In genomic region chr11:117050788-117051187, GRCm38 (mm10) we compare ENCODE assay signal across 20 mouse cellular contexts.
DNase-seq lines count a peak whose midpoint lies in the region; ATAC-seq and TF ChIP-seq lines count a peak whose summit lies in the region.
"Had no signal": no experiment of that assay in that cellular context is flagged by ENCODE, and none has a peak within 500 bp of the region (broad histone marks: within the 10 kb centered on the region; RNA-seq: fewer than 3 reads in every experiment).

No protein-coding gene starts in this region.

- intact Hi-C loops in heart, adult 2 months (cut with DNase I) = no loop called here
- intact Hi-C loops in heart, postnatal 10 days (cut with DNase I) = loop anchor here (10.0 kb wide), 1 partner anchor 406 kb away; no protein-coding TSS in a partner anchor

- no peak overlapping the region for H3K9ac ChIP-seq in heart, adult 2 months (ENCODE audit: low read depth, low read length)
- H3K9ac ChIP-seq in lung, embryonic 14.5 days = no peak overlapping the region
- no peak overlapping the region for H3K9ac ChIP-seq in MEL (ENCODE audit: control insufficient read depth, low read depth, low read length, poor library complexity, severe bottlenecking)
- H3K9ac ChIP-seq: liver, postnatal 0 days; neural tube, embryonic 13.5 days had no signal

- H3K4me1 ChIP-seq in heart, adult 2 months (ENCODE audit: control insufficient read depth, insufficient read depth, low read length) = peaks cover 2% of the 10 kb centered on the region; the same call in 1 of the 2 replicates
- H3K4me1 ChIP-seq in lung, embryonic 14.5 days (ENCODE audit: insufficient read depth) = peaks cover 15% of the 10 kb centered on the region
- 0 out of 4 replicates have a peak, but pooled peaks cover 0 to 3% of the 10 kb centered on the region in 2 experiments for H3K4me1 ChIP-seq in MEL (ENCODE audit: control insufficient read depth in 1 of 2, insufficient read depth in 2 of 2, low read length in 2 of 2)

- TF ChIP-seq EP300 in heart, adult 2 months (IDR thresholded peaks at IDR 0.05; ENCODE audit: insufficient read depth, low read depth, low read length) = no peak
- no peak for TF ChIP-seq EP300 in MEL (IDR thresholded peaks at IDR 0.05; ENCODE audit: low read depth in 1 of 2, low read length in 2 of 2)

- TF ChIP-seq RAD21 in MEL (IDR thresholded peaks at IDR 0.05; ENCODE audit: low read depth, low read length) = no peak

- H3K27ac ChIP-seq in heart, adult 2 months = no peak overlapping the region
- no peak overlapping the region for H3K27ac ChIP-seq in lung, embryonic 14.5 days (ENCODE audit: low read depth)
- no peak overlapping the region for H3K27ac ChIP-seq in MEL (ENCODE audit: control insufficient read depth, low read depth, low read length)
- H3K27ac ChIP-seq: neural tube, embryonic 13.5 days had no signal

- H3K27me3 ChIP-seq in heart, adult 2 months (ENCODE audit: control insufficient read depth, insufficient read depth, low read length) = no peaks in the 10 kb centered on the region
- H3K27me3 ChIP-seq in lung, embryonic 14.5 days (ENCODE audit: insufficient read depth, low read length) = no peaks in the 10 kb centered on the region
- no peaks in the 10 kb centered on the region for H3K27me3 ChIP-seq in MEL (ENCODE audit: control insufficient read depth in 1 of 2, insufficient read depth in 2 of 2, low read length in 2 of 2)
- H3K27me3 ChIP-seq: neural tube, embryonic 13.5 days had no signal

- no peak for DNase-seq in heart, adult 2 months
- DNase-seq in heart, postnatal 10 days = no peak
- no peak for DNase-seq in lung, embryonic 14.5 days
- no peak for DNase-seq in lung, postnatal 14 days
- no peak for DNase-seq in MEL (ENCODE audit: low read depth, low spot score)
- no peak for DNase-seq in kidney, adult 9 months
- DNase-seq: adrenal gland, postnatal 14 days; cerebellum, adult 18-20 months; cerebellum, postnatal 10 days; kidney, adult 18-20 months; kidney, postnatal 36 days; layer of hippocampus, postnatal 36 days; liver, postnatal 0 days; right cerebral cortex, postnatal 4 days had no signal

- H3K4me3 ChIP-seq in heart, adult 2 months = no peak overlapping the region
- no peak overlapping the region for H3K4me3 ChIP-seq in lung, embryonic 14.5 days (ENCODE audit: low read depth, low read length)
- H3K4me3 ChIP-seq in MEL (ENCODE audit: control insufficient read depth in 1 of 2, insufficient read depth in 1 of 2, low read depth in 2 of 2, low read length in 2 of 2) = no peak overlapping the region
- H3K4me3 ChIP-seq: erythroblast, embryonic 14.5 days; neural tube, embryonic 13.5 days had no signal

- WGBS in heart, adult 2 months = 90% methylated on average over 7 of the region's 7 CpGs
- 90% methylated on average over 7 of the region's 7 CpGs for WGBS in lung, embryonic 14.5 days

- H3K79me2 ChIP-seq in heart, adult 2 months (replicated peaks; ENCODE audit: control insufficient read depth, insufficient read depth, low read length) = no peaks in the 10 kb centered on the region
- no peaks in the 10 kb centered on the region for H3K79me2 ChIP-seq in MEL (ENCODE audit: control insufficient read depth, insufficient read depth, low read length, poor library complexity)

- TF ChIP-seq CTCF in heart, adult 2 months (IDR thresholded peaks at IDR 0.05) = 0 out of 2 replicates have a peak, but pooled peaks have one; percentile 5
- peak; percentile 23; the same call in 1 of the 2 replicates for TF ChIP-seq CTCF in lung, embryonic 14.5 days (IDR thresholded peaks at IDR 0.05; ENCODE audit: low read depth)
- peak in 2 of 3 experiments; percentile 24 to 41; a peak in 4 of 6 replicates for TF ChIP-seq CTCF in MEL (IDR thresholded peaks at IDR 0.05 in 2 of 3, conservative IDR thresholded peaks at IDR 0.05 in 1 of 3; ENCODE audit: control insufficient read depth in 1 of 3, insufficient read depth in 1 of 3, low read depth in 2 of 3, low read length in 3 of 3, poor library complexity in 1 of 3, severe bottlenecking in 1 of 3)

- TF ChIP-seq POLR2A in heart, adult 2 months (IDR thresholded peaks at IDR 0.05; ENCODE audit: insufficient read depth, low read depth, low read length) = no peak
- TF ChIP-seq POLR2A in MEL (IDR thresholded peaks at IDR 0.05; ENCODE audit: control insufficient read depth in 1 of 2, insufficient read depth in 1 of 2, low read depth in 1 of 2, low read length in 2 of 2, poor library complexity in 1 of 2) = no peak

- ATAC-seq in lung, embryonic 14.5 days (ENCODE audit: insufficient read depth) = no peak
- ATAC-seq in megakaryocyte, adult 5-6 weeks (ENCODE audit: poor library complexity, severe bottlenecking) = no peak
- ATAC-seq: forebrain, embryonic 16.5 days; hindbrain, embryonic 16.5 days; liver, postnatal 0 days had no signal

- H3K36me3 ChIP-seq in heart, adult 2 months (ENCODE audit: control insufficient read depth, insufficient read depth, low read length) = no peaks in the 10 kb centered on the region
- no peaks in the 10 kb centered on the region for H3K36me3 ChIP-seq in lung, embryonic 14.5 days (ENCODE audit: insufficient read depth)
- peaks cover 0 to 3% of the 10 kb centered on the region in 2 experiments; a peak in 1 of 4 replicates for H3K36me3 ChIP-seq in MEL (ENCODE audit: control insufficient read depth in 1 of 2, insufficient read depth in 2 of 2, low read length in 2 of 2)
- H3K36me3 ChIP-seq: neural tube, embryonic 13.5 days had no signal

- H3K9me3 ChIP-seq in lung, embryonic 14.5 days (ENCODE audit: low read depth, low read length) = no peaks in the 10 kb centered on the region
- no peaks in the 10 kb centered on the region for H3K9me3 ChIP-seq in MEL (replicated peaks; ENCODE audit: insufficient read depth, low read length)
- H3K9me3 ChIP-seq: neural tube, embryonic 13.5 days had no signal

- no peak overlapping the region for H3K4me2 ChIP-seq in lung, embryonic 14.5 days
- H3K4me2 ChIP-seq: midbrain, embryonic 11.5 days; neural tube, embryonic 13.5 days had no signal

TF ChIP-seq in MEL, 35 proteins besides CTCF, POLR2A, EP300 and RAD21:
- TF ChIP-seq MEF2A (IDR thresholded peaks at IDR 0.05; ENCODE audit: extremely low read depth, insufficient replicate concordance, low read depth, low read length, poor library complexity, severe bottlenecking) = no peak
- no peak for TF ChIP-seq MAFK (IDR thresholded peaks at IDR 0.05; ENCODE audit: borderline replicate concordance, low read depth, low read length)
- TF ChIP-seq TCF12 (IDR thresholded peaks at IDR 0.05; ENCODE audit: low read depth, low read length) = no peak
- TF ChIP-seq CHD2 (IDR thresholded peaks at IDR 0.05; ENCODE audit: low read length) = no peak
- TF ChIP-seq ZMIZ1 (IDR thresholded peaks at IDR 0.05; ENCODE audit: low read depth, low read length) = no peak
- no peak for TF ChIP-seq JUND (IDR thresholded peaks at IDR 0.05; ENCODE audit: low read depth, low read length)
- TF ChIP-seq BHLHE40 (IDR thresholded peaks at IDR 0.05; ENCODE audit: borderline replicate concordance, low read depth, low read length) = no peak
- TF ChIP-seq ZC3H11A (IDR thresholded peaks at IDR 0.05; ENCODE audit: low read depth, low read length) = no peak
- TF ChIP-seq ZNF384 (IDR thresholded peaks at IDR 0.05; ENCODE audit: low read depth, low read length) = no peak
- no peak for TF ChIP-seq KAT2A (conservative IDR thresholded peaks at IDR 0.05; ENCODE audit: low read depth, low read length)
- no peak for TF ChIP-seq HCFC1 (IDR thresholded peaks at IDR 0.05; ENCODE audit: low read depth, low read length)
- TF ChIP-seq SMC3 (IDR thresholded peaks at IDR 0.05; ENCODE audit: low read depth, low read length) = no peak
- TF ChIP-seq NRF1 (IDR thresholded peaks at IDR 0.05; ENCODE audit: insufficient read depth, low read depth, low read length, poor library complexity, severe bottlenecking) = no peak
- TF ChIP-seq MAZ (IDR thresholded peaks at IDR 0.05; ENCODE audit: low read depth, low read length) = no peak
- no peak for TF ChIP-seq TAL1 (IDR thresholded peaks at IDR 0.05; ENCODE audit: low read length)
- no peak for TF ChIP-seq TBP (IDR thresholded peaks at IDR 0.05; ENCODE audit: low read depth, low read length)
- TF ChIP-seq POLR2AphosphoS2 (IDR thresholded peaks at IDR 0.05; ENCODE audit: low read length) = no peak
